Mouse (Mus musculus) c-Kit-negative CD71-positive TER-119-positive erythroid progenitor cells, embryonic 14.5 days (primary cell): ENCODE results near the gene Ifngr1.

Source experiments
- DNase-seq: peaks from one replicate; pipeline ENCODE4 v3.0.0-alpha.2; 2013; ENCODE audit warnings: low read depth, low spot score

The Ifngr1 gene

GRCm38 (mm10) chr10:19587281-19587680 lies 4.5 kb upstream of the Ifngr1 start:
- DNase-seq = no peak

GRCm38 (mm10) chr10:19589626-19590025 lies 2.1 kb upstream of the Ifngr1 start:
- no peak for DNase-seq

GRCm38 (mm10) chr10:19591286-19591640 lies 486 bp upstream of the Ifngr1 start:
- no peak for DNase-seq

GRCm38 (mm10) chr10:19592556-19592955 lies 807 bp downstream of the Ifngr1 start:
- no peak for DNase-seq

- no peak for DNase-seq
Measured at GRCm38 (mm10) chr10:19593296-19593695, 1.5 kb downstream of the Ifngr1 start.

GRCm38 (mm10) chr10:19594201-19594905 lies 2.6 kb downstream of the Ifngr1 start:
- no peak for DNase-seq

- no peak for DNase-seq
Measured at GRCm38 (mm10) chr10:19596866-19597265, 5.1 kb downstream of the Ifngr1 start.

- no peak for DNase-seq
Measured at GRCm38 (mm10) chr10:19598091-19598490, 6.3 kb downstream of the Ifngr1 start.

- no peak for DNase-seq
Measured at GRCm38 (mm10) chr10:19599331-19600092, 7.8 kb downstream of the Ifngr1 start.

GRCm38 (mm10) chr10:19600093-19600420 lies 8.3 kb downstream of the Ifngr1 start:
- no peak for DNase-seq

GRCm38 (mm10) chr10:19601502-19601901 lies 9.8 kb downstream of the Ifngr1 start:
- peak; percentile 35 for DNase-seq

GRCm38 (mm10) chr10:19603231-19603630 lies 11.5 kb downstream of the Ifngr1 start:
- DNase-seq = no peak

- no peak for DNase-seq
Measured at GRCm38 (mm10) chr10:19609125-19609524, 17.4 kb downstream of the Ifngr1 start.

GRCm38 (mm10) chr10:19611616-19612015 lies 19.9 kb downstream of the Ifngr1 start:
- no peak for DNase-seq

- DNase-seq = no peak
Measured at GRCm38 (mm10) chr10:19613111-19613753, 21.5 kb downstream of the Ifngr1 start.

GRCm38 (mm10) chr10:19619736-19620135 lies 28.0 kb downstream of the Ifngr1 start:
- no peak for DNase-seq

- DNase-seq = no peak
Measured at GRCm38 (mm10) chr10:19621408-19622048, 29.8 kb downstream of the Ifngr1 start, which contains the start of gene Il22ra2. Gene Il22ra2 (plus strand): TSS chr10:19621998.

GRCm38 (mm10) chr10:19624617-19625016 lies 32.9 kb downstream of the Ifngr1 start:
- no peak for DNase-seq

GRCm38 (mm10) chr10:19627342-19627741 lies 35.6 kb downstream of the Ifngr1 start:
- DNase-seq = no peak

GRCm38 (mm10) chr10:19627748-19628147 lies 36.0 kb downstream of the Ifngr1 start:
- no peak for DNase-seq

- no peak for DNase-seq
Measured at GRCm38 (mm10) chr10:19631616-19632195, 40.0 kb downstream of the Ifngr1 start.

- DNase-seq = no peak
Measured at GRCm38 (mm10) chr10:19638851-19639250, 47.1 kb downstream of the Ifngr1 start.
